Mouse (Mus musculus) R1 (cell line): ENCODE results near the gene Atp11a.

ENCODE experiments used
- DNase-seq: peaks from one replicate; pipeline ENCODE4 v3.0.0-alpha.2; 2018; ENCODE audit warnings: low read depth, low spot score

Atp11a gene

GRCm38 (mm10) chr8:12906597-12906996 is 149.8 kb downstream of the Atp11a start:
- no peak for DNase-seq

GRCm38 (mm10) chr8:12907730-12908129 is 150.9 kb downstream of the Atp11a start:
- no peak for DNase-seq

GRCm38 (mm10) chr8:12912011-12912410 is 155.2 kb downstream of the Atp11a start:
- DNase-seq: peak; percentile 87

- DNase-seq: peak; percentile 78
These were observed 158.6 kb downstream of the Atp11a start for GRCm38 (mm10) chr8:12915187-12916006.

- DNase-seq: no peak
These were observed 159.5 kb downstream of the Atp11a start for GRCm38 (mm10) chr8:12916156-12916900.

- no peak for DNase-seq
These were observed 160.2 kb downstream of the Atp11a start for GRCm38 (mm10) chr8:12917029-12917428.

- DNase-seq: no peak
These were observed 161.0 kb downstream of the Atp11a start for GRCm38 (mm10) chr8:12917831-12918230.
